Mouse (Mus musculus) neural tube, embryonic 14.5 days (tissue): ENCODE data around the gene Smco3. TPM values are rescaled to one million over a fixed set of nuclear protein-coding genes. Genes with fewer than 3 reads are reported as not detected.
"Not testable (repeated sequence)": the region's sequence is repeated elsewhere in the genome, so short reads cannot be mapped to it uniquely, and the experiment has no call there.

Experiments
- ATAC-seq: fragments of 200-750 bp; cut with Nextera tagmentation; 2 replicates; pipeline ENCODE4 v1.8.0; 2017; ENCODE audit warnings: low read depth, mild to moderate bottlenecking, moderate TSS enrichment, moderate library complexity
- H3K27ac ChIP-seq: fragments of 300-500 bp; sonication (generic); 2 replicates; pipeline ENCODE4 v1.5.1; 2014; ENCODE audit warnings: low read depth, mild to moderate bottlenecking, control low read depth, low read length, moderate library complexity, mixed read lengths
- H3K27me3 ChIP-seq: fragments of 300-500 bp; sonication (generic); 2 replicates; pipeline ENCODE4 v1.6.1; 2014; ENCODE audit warnings: low read length; ENCODE audit not compliant: control insufficient read depth, insufficient read depth
- H3K36me3 ChIP-seq: fragments of 300-500 bp; sonication (generic); 2 replicates; pipeline ENCODE4 v1.6.1; 2014; ENCODE audit warnings: low read length, mixed read lengths; ENCODE audit not compliant: control insufficient read depth, insufficient read depth
- H3K4me1 ChIP-seq: fragments of 300-500 bp; sonication (generic); 2 replicates; pipeline ENCODE4 v1.6.1; 2014; ENCODE audit warnings: low read length; ENCODE audit not compliant: control insufficient read depth, insufficient read depth
- H3K4me2 ChIP-seq: fragments of 300-500 bp; sonication (generic); 2 replicates; pipeline ENCODE4 v1.6.1; 2014; ENCODE audit warnings: mild to moderate bottlenecking, low read depth, low read length, control low read depth
- H3K4me3 ChIP-seq: fragments of 300-500 bp; sonication (generic); 2 replicates; pipeline ENCODE4 v1.5.1; 2014; ENCODE audit warnings: low read depth, low read length, control low read depth, mixed read lengths
- H3K9ac ChIP-seq: fragments of 300-500 bp; sonication (generic); replicated peaks from 2 replicates; pipeline ENCODE4 v1.6.1; 2014; ENCODE audit warnings: low read depth, mild to moderate bottlenecking, control low read depth, low read length, mixed read lengths
- H3K9me3 ChIP-seq: fragments of 300-500 bp; sonication (generic); 2 replicates; pipeline ENCODE4 v1.6.1; 2016; ENCODE audit warnings: low read length; ENCODE audit not compliant: control insufficient read depth
- whole genome bisulfite sequencing: fragments of 180-500 bp; shearing (Covaris S2); extraction: QIAGEN DNeasy Blood & Tissue Kit; methylation state at CpG from one replicate; pipeline ENCODE4 v1.1.7; 2014; 5-methylcytosine and 5-hydroxymethylcytosine counted together
- polyA plus RNA-seq: library from polyadenylated mRNA; unstranded; fragments of >200 nt; fragmentation: Nextera tagmentation; extraction: Ambion mirVana; gene quantifications from 2 replicates; pipeline ENCODE4 v1.2.1, GENCODE M21; 2014

Gene Smco3
- 1.6 and 2.5 TPM in 2 replicates for polyA plus RNA-seq

- no peaks in the 10 kb centered on the region for H3K9me3 ChIP-seq
- H3K27ac ChIP-seq, result no peak within 1 kb of the TSS
- H3K27me3 ChIP-seq, result no peaks in the 10 kb centered on the region
- no peaks in the 10 kb centered on the region for H3K4me1 ChIP-seq
- no peak for ATAC-seq
- no peak within 1 kb of the TSS for H3K9ac ChIP-seq
- no peaks in the 10 kb centered on the region for H3K36me3 ChIP-seq
- WGBS, result 60% methylated on average over 4 of the region's 4 CpGs
- no peak within 1 kb of the TSS for H3K4me3 ChIP-seq
- H3K4me2 ChIP-seq, result no peak within 1 kb of the TSS
These were observed at the start of gene Smco3 for GRCm38 (mm10) chr6:136835352-136835751. Gene Smco3 (minus strand): TSS chr6:136835452.

- not testable (repeated sequence) for H3K4me3 ChIP-seq, H3K9ac ChIP-seq, H3K36me3 ChIP-seq, H3K27me3 ChIP-seq, ATAC-seq, H3K4me1 ChIP-seq, H3K9me3 ChIP-seq, H3K27ac ChIP-seq, H3K4me2 ChIP-seq
- 61% methylated on average over 1 of the region's 1 CpGs for WGBS
These were observed 49.5 kb upstream of the Smco3 start for GRCm38 (mm10) chr6:136884766-136885165.

- 97% methylated on average over 6 of the region's 6 CpGs for WGBS
- Histone ChIP-seq H3K27me3 (no peaks in the 10 kb centered on the region), H3K4me2 (no peak overlapping the region), H3K9ac (no peak overlapping the region), H3K36me3 (no peaks in the 10 kb centered on the region), H3K4me3 (no peak overlapping the region), H3K9me3 (no peaks in the 10 kb centered on the region), H3K4me1 (no peaks in the 10 kb centered on the region), H3K27ac (no peak overlapping the region)
- ATAC-seq, result no peak
These were observed 48.7 kb upstream of the Smco3 start for GRCm38 (mm10) chr6:136883961-136884360.

- H3K27me3 ChIP-seq, result no peaks in the 10 kb centered on the region
- 80% methylated on average over 3 of the region's 3 CpGs for WGBS
- H3K36me3 ChIP-seq, result no peaks in the 10 kb centered on the region
- H3K9ac ChIP-seq, result no peak overlapping the region
- no peak overlapping the region for H3K4me2 ChIP-seq
- no peak for ATAC-seq
- H3K4me1 ChIP-seq, result no peaks in the 10 kb centered on the region
- H3K4me3 ChIP-seq, result no peak overlapping the region
- H3K9me3 ChIP-seq, result no peaks in the 10 kb centered on the region
- H3K27ac ChIP-seq, result no peak overlapping the region
These were observed 48.2 kb upstream of the Smco3 start for GRCm38 (mm10) chr6:136883431-136883915.

GRCm38 (mm10) chr6:136881678-136882077, 46.4 kb upstream of the Smco3 start:
- no peak for ATAC-seq
- H3K36me3 ChIP-seq, result no peaks in the 10 kb centered on the region
- H3K4me2 ChIP-seq, result no peak overlapping the region
- no peaks in the 10 kb centered on the region for H3K27me3 ChIP-seq
- no peak overlapping the region for H3K9ac ChIP-seq
- no peak overlapping the region for H3K4me3 ChIP-seq
- H3K4me1 ChIP-seq, result no peaks in the 10 kb centered on the region
- H3K9me3 ChIP-seq, result no peaks in the 10 kb centered on the region
- no peak overlapping the region for H3K27ac ChIP-seq
- 79% methylated on average over 8 of the region's 8 CpGs for WGBS

- Histone ChIP-seq H3K4me3 (no peak within 1 kb of the TSS), H3K4me2 (no peak within 1 kb of the TSS; the same call in 1 of the 2 replicates), H3K9me3 (no peaks in the 10 kb centered on the region), H3K27ac (no peak within 1 kb of the TSS), H3K4me1 (no peaks in the 10 kb centered on the region), H3K36me3 (no peaks in the 10 kb centered on the region), H3K9ac (no peak within 1 kb of the TSS), H3K27me3 (no peaks in the 10 kb centered on the region)
- ATAC-seq, result no peak
- WGBS, result 57% methylated on average over 9 of the region's 9 CpGs
These were observed 40.4 kb upstream of the Smco3 start, which contains the start of gene Mgp for GRCm38 (mm10) chr6:136875670-136876069. Gene Mgp (minus strand): TSS chr6:136875823.

GRCm38 (mm10) chr6:136874599-136874998, 39.3 kb upstream of the Smco3 start:
- H3K36me3 ChIP-seq, result no peaks in the 10 kb centered on the region
- WGBS, result 46% methylated on average over 8 of the region's 8 CpGs
- no peak overlapping the region for H3K9ac ChIP-seq
- no peak overlapping the region for H3K27ac ChIP-seq
- ATAC-seq, result no peak
- no peak overlapping the region for H3K4me3 ChIP-seq
- H3K27me3 ChIP-seq, result no peaks in the 10 kb centered on the region
- H3K9me3 ChIP-seq, result no peaks in the 10 kb centered on the region
- H3K4me1 ChIP-seq, result no peaks in the 10 kb centered on the region
- H3K4me2 ChIP-seq, result no peak overlapping the region

GRCm38 (mm10) chr6:136868921-136869320, 33.7 kb upstream of the Smco3 start:
- H3K4me1 ChIP-seq, result no peaks in the 10 kb centered on the region
- H3K4me3 ChIP-seq, result no peak overlapping the region
- H3K27ac ChIP-seq, result no peak overlapping the region
- ATAC-seq, result no peak
- no peaks in the 10 kb centered on the region for H3K36me3 ChIP-seq
- H3K27me3 ChIP-seq, result no peaks in the 10 kb centered on the region
- H3K9ac ChIP-seq, result no peak overlapping the region
- 82% methylated on average over 5 of the region's 5 CpGs for WGBS
- no peaks in the 10 kb centered on the region for H3K9me3 ChIP-seq
- H3K4me2 ChIP-seq, result no peak overlapping the region

GRCm38 (mm10) chr6:136866150-136866549, 30.9 kb upstream of the Smco3 start:
- WGBS, result 68% methylated on average over 4 of the region's 4 CpGs
- H3K4me3 ChIP-seq, result no peak overlapping the region
- no peak overlapping the region for H3K9ac ChIP-seq
- no peaks in the 10 kb centered on the region for H3K27me3 ChIP-seq
- H3K4me1 ChIP-seq, result no peaks in the 10 kb centered on the region
- no peak for ATAC-seq
- H3K4me2 ChIP-seq, result no peak overlapping the region
- H3K36me3 ChIP-seq, result no peaks in the 10 kb centered on the region
- H3K27ac ChIP-seq, result no peak overlapping the region
- H3K9me3 ChIP-seq, result no peaks in the 10 kb centered on the region
